ENCODE assay signal across 16 mouse cellular contexts in genomic region chr8:35927408-35927871, GRCm38 (mm10).
A peak's percentile ranks its signal among the peaks of the same experiment; 100 is the strongest.
DNase-seq lines count a peak whose midpoint lies in the region; ATAC-seq and TF ChIP-seq lines count a peak whose summit lies in the region.
"Had no signal": no experiment of that assay in that cellular context is flagged by ENCODE, and none has a peak within 500 bp of the region (broad histone marks: within the 10 kb centered on the region; RNA-seq: fewer than 3 reads in every experiment).

No protein-coding gene starts in this region.

- no peak overlapping the region for H3K4me2 ChIP-seq in midbrain, postnatal 0 days (ENCODE audit: low read depth, low read length, poor library complexity, severe bottlenecking)
- H3K4me2 ChIP-seq in midbrain, embryonic 14.5 days (ENCODE audit: low read length), result no peak overlapping the region
- H3K4me2 ChIP-seq: embryonic facial prominence, embryonic 13.5 days; limb, embryonic 15.5 days; midbrain, embryonic 12.5 days had no signal

- no peaks in the 10 kb centered on the region for H3K27me3 ChIP-seq in midbrain, postnatal 0 days (ENCODE audit: insufficient read depth, low read length)
- H3K27me3 ChIP-seq in midbrain, embryonic 14.5 days (ENCODE audit: control insufficient read depth, insufficient read depth, low read length), result no peaks in the 10 kb centered on the region
- H3K27me3 ChIP-seq: embryonic facial prominence, embryonic 13.5 days; limb, embryonic 15.5 days; midbrain, embryonic 12.5 days; Patski had no signal

- H3K4me1 ChIP-seq in midbrain, postnatal 0 days (ENCODE audit: insufficient read depth, low read length), result no peaks in the 10 kb centered on the region
- 0 out of 2 replicates have a peak, but pooled peaks cover 3% of the 10 kb centered on the region for H3K4me1 ChIP-seq in midbrain, embryonic 14.5 days (ENCODE audit: control insufficient read depth, insufficient read depth, low read length)
- H3K4me1 ChIP-seq: embryonic facial prominence, embryonic 13.5 days; limb, embryonic 15.5 days; midbrain, embryonic 12.5 days had no signal

- no peak overlapping the region for H3K4me3 ChIP-seq in midbrain, postnatal 0 days (ENCODE audit: low read depth, low read length)
- no peak overlapping the region for H3K4me3 ChIP-seq in midbrain, embryonic 14.5 days (replicated peaks; ENCODE audit: low read depth, low read length)
- H3K4me3 ChIP-seq: embryonic facial prominence, embryonic 13.5 days; forebrain, embryonic 10.5 days; limb, embryonic 15.5 days; midbrain, embryonic 12.5 days had no signal

- TF ChIP-seq CTCF in midbrain, postnatal 0 days (IDR thresholded peaks at IDR 0.05), result no peak

- H3K36me3 ChIP-seq in midbrain, postnatal 0 days (ENCODE audit: insufficient read depth, low read length), result no peaks in the 10 kb centered on the region
- H3K36me3 ChIP-seq in midbrain, embryonic 14.5 days (ENCODE audit: control insufficient read depth, insufficient read depth, low read length), result no peaks in the 10 kb centered on the region
- H3K36me3 ChIP-seq: embryonic facial prominence, embryonic 13.5 days; forebrain, embryonic 10.5 days; limb, embryonic 15.5 days; midbrain, embryonic 12.5 days had no signal

- no peak overlapping the region for H3K27ac ChIP-seq in midbrain, postnatal 0 days (ENCODE audit: low read depth, low read length)
- H3K27ac ChIP-seq in midbrain, embryonic 14.5 days (replicated peaks; ENCODE audit: low read depth, low read length), result no peak overlapping the region
- H3K27ac ChIP-seq: embryonic facial prominence, embryonic 13.5 days; forebrain, embryonic 10.5 days; limb, embryonic 15.5 days; midbrain, embryonic 12.5 days had no signal

- H3K9me3 ChIP-seq in midbrain, postnatal 0 days (ENCODE audit: low read length), result no peaks in the 10 kb centered on the region
- H3K9me3 ChIP-seq in midbrain, embryonic 14.5 days (ENCODE audit: control insufficient read depth, low read length), result no peaks in the 10 kb centered on the region
- H3K9me3 ChIP-seq: embryonic facial prominence, embryonic 13.5 days; forebrain, embryonic 10.5 days; limb, embryonic 15.5 days; midbrain, embryonic 12.5 days had no signal

- 75% methylated on average over 5 of the region's 5 CpGs for WGBS in midbrain, postnatal 0 days
- 88% methylated on average over 5 of the region's 5 CpGs for WGBS in midbrain, embryonic 14.5 days

- DNase-seq in cerebellum, postnatal 14 days, result peak; percentile 39 to 49
- no peak for DNase-seq in cerebellum, postnatal 4 days (ENCODE audit: low spot score in 2 of 2)
- peak; percentile 60 for DNase-seq in heart, adult 8-10 months (ENCODE audit: low spot score)
- DNase-seq in heart, postnatal 25 days (ENCODE audit: low spot score), result no peak
- DNase-seq in midbrain, postnatal 0 days (ENCODE audit: low spot score), result peak; percentile 25
- no peak for DNase-seq in midbrain, embryonic 14.5 days
- peak; percentile 13 for DNase-seq in skeletal muscle tissue, adult 2 months (ENCODE audit: low read depth, low spot score)
- DNase-seq in retina, embryonic 14.5 days (ENCODE audit: low spot score), result no peak
- DNase-seq: liver, postnatal 0 days; right cerebral cortex, postnatal 14 days had no signal

- H3K9ac ChIP-seq in midbrain, postnatal 0 days (replicated peaks; ENCODE audit: low read length, poor library complexity, severe bottlenecking), result no peak overlapping the region
- no peak overlapping the region for H3K9ac ChIP-seq in midbrain, embryonic 14.5 days (replicated peaks; ENCODE audit: low read length)
- H3K9ac ChIP-seq: embryonic facial prominence, embryonic 13.5 days; limb, embryonic 15.5 days; liver, postnatal 0 days; midbrain, embryonic 12.5 days had no signal

- intact Hi-C loops in heart, postnatal 25 days (cut with DNase I), result no loop called here

- ATAC-seq in midbrain, postnatal 0 days (ENCODE audit: low FRiP score), result no peak
- no peak for ATAC-seq in midbrain, embryonic 14.5 days (ENCODE audit: low FRiP score, low TSS enrichment)
- ATAC-seq: inflammation-experienced regulatory T-cells, adult 6 months; liver, postnatal 0 days; Patski had no signal

Comparison
In these comparisons a context has a peak if more than half of its experiments do, and no peak if none do; other contexts are left out.
1. DNase-seq: peak in cerebellum, postnatal 14 days (2 of 2), heart, adult 8-10 months (single experiment), midbrain, postnatal 0 days (single experiment) and skeletal muscle tissue, adult 2 months (single experiment); none in cerebellum, postnatal 4 days (0 of 2), heart, postnatal 25 days (single experiment), midbrain, embryonic 14.5 days (single experiment) and retina, embryonic 14.5 days (single experiment).